Mouse (Mus musculus) forebrain, embryonic 13.5 days (tissue): ENCODE data around the gene Miip. TPM values are rescaled to one million over a fixed set of nuclear protein-coding genes. Genes with fewer than 3 reads are reported as not detected.
"Not testable (repeated sequence)": the region's sequence is repeated elsewhere in the genome, so short reads cannot be mapped to it uniquely, and the experiment has no call there.

Experiments
- ATAC-seq: fragments of 200-750 bp; cut with Nextera tagmentation; 2 replicates; pipeline ENCODE4 v1.8.0; 2017
- H3K27ac ChIP-seq: fragments of 300-500 bp; sonication (generic); 2 replicates; pipeline ENCODE4 v1.5.1; 2015; ENCODE audit warnings: inconsistent platforms, mild to moderate bottlenecking, moderate library complexity
- H3K27me3 ChIP-seq: fragments of 300-500 bp; sonication (generic); 2 replicates; pipeline ENCODE4 v1.6.1; 2015; ENCODE audit warnings: mild to moderate bottlenecking, inconsistent platforms
- H3K36me3 ChIP-seq: fragments of 300-500 bp; sonication (generic); 2 replicates; pipeline ENCODE4 v1.6.1; 2015; ENCODE audit warnings: mild to moderate bottlenecking, inconsistent platforms; ENCODE audit not compliant: poor library complexity, severe bottlenecking
- H3K4me1 ChIP-seq: fragments of 300-500 bp; sonication (generic); 2 replicates; pipeline ENCODE4 v1.6.1; 2015; ENCODE audit warnings: inconsistent platforms
- H3K4me2 ChIP-seq: fragments of 300-500 bp; sonication (generic); 2 replicates; pipeline ENCODE4 v1.6.1; 2015; ENCODE audit warnings: inconsistent platforms, mild to moderate bottlenecking, moderate library complexity
- H3K4me3 ChIP-seq: fragments of 300-500 bp; sonication (generic); 2 replicates; pipeline ENCODE4 v1.5.1; 2015; ENCODE audit warnings: mild to moderate bottlenecking, inconsistent platforms
- H3K9ac ChIP-seq: fragments of 300-500 bp; sonication (generic); 2 replicates; pipeline ENCODE4 v1.6.1; 2015; ENCODE audit warnings: mild to moderate bottlenecking, inconsistent platforms
- H3K9me3 ChIP-seq: fragments of 300-500 bp; sonication (generic); replicated peaks from 2 replicates; pipeline ENCODE4 v1.6.1; 2016; ENCODE audit warnings: inconsistent platforms
- WGBS: fragments of 180-500 bp; shearing (Covaris S2); methylation state at CpG from one replicate; pipeline ENCODE4 v1.1.7; 2015; 5-methylcytosine and 5-hydroxymethylcytosine counted together
- polyA plus RNA-seq: library from polyadenylated mRNA; unstranded; fragments of >200 nt; fragmentation: Nextera tagmentation; extraction: Ambion mirVana; gene quantifications from 2 replicates; pipeline ENCODE4 v1.2.1, GENCODE M21; 2015

Miip gene
- polyA plus RNA-seq, 1 experiment from 2014 or later: 60.4 TPM

DNA sequence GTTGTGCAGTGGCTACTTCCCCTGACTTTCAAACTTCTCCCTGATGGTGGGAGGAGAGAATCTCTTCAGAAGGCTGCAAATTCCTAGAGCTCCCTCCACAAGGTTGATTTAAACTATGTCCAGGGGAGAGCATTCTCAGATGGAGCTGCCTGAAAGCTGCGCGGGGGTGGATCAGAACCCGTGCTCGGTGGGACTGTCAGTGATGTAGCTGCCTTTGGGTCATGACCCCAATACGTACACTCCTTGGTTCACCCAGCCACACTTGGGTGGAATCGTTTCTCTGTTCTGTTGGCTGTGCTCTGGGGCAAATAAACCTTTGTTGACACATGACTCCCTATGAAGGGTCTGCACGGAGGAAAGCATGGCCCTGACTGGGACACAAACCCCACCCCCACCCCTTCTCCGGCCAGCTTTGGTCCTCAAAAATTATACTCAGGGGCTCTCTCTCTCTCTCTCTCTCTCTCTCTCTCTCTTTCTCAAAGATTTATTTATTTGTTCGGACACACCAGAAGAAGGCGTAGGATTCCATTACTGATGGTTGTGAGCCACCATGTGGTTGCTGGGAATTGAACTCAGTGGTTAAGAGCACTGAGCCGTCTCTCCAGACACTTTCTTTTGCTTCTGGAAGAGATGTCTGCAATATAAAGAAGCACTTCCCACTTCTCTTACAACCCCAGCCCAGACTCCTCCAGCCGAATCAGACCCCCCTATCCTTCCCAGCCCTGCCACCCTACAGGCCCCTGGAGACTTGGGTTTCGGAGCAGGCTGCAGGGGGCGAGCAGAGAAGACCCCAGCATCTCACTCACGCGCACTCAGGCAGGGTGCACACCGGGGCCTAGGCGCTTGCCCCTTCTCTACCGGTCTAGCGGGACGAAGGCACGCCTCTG is 810 bp downstream of the Miip start:
- Histone ChIP-seq H3K9me3 (no peaks in the 10 kb centered on the region), H3K4me3 (peak overlapping the region; percentile 86), H3K4me1 (peaks cover 26% of the 10 kb centered on the region), H3K9ac (peak overlapping the region; percentile 87), H3K27me3 (no peaks in the 10 kb centered on the region), H3K4me2 (peak overlapping the region; percentile 91), H3K27ac (peak overlapping the region; percentile 80), H3K36me3 (peaks cover 52% of the 10 kb centered on the region)
- WGBS: 9% methylated on average over 22 of the region's 22 CpGs
- ATAC-seq: peak; percentile 3

GRCm38 (mm10) chr4:147866793-147867192 is 1.8 kb downstream of the Miip start:
- not testable (repeated sequence) for H3K27me3 ChIP-seq, H3K4me2 ChIP-seq, H3K9ac ChIP-seq, H3K4me3 ChIP-seq, H3K27ac ChIP-seq, ATAC-seq, H3K9me3 ChIP-seq
- Histone ChIP-seq H3K4me1 (peaks cover 26% of the 10 kb centered on the region), H3K36me3 (peaks cover 52% of the 10 kb centered on the region)
- WGBS: 62% methylated on average over 3 of the region's 3 CpGs

DNA sequence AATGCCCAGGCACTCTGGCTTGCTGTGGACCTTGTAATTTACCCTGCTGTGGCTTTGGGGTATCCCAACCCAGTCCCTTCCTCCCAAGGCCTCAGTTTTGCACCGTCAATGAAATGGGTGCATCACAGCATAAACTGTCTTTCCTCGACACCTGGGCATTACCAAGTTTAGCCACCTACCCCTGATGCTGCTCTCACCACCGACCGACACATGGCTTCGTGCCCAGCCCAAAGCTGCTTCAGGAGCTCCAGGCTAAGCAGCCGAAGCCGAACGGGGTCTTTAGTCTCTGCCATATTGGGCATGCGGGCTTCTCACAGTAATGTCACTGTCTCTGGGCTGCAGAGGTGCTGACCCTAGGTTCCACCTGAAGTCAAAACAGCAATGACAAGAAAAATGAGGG is 2.6 kb downstream of the Miip start:
- Histone ChIP-seq H3K4me2 (no peak overlapping the region), H3K9ac (no peak overlapping the region), H3K36me3 (peaks cover 54% of the 10 kb centered on the region), H3K27ac (no peak overlapping the region), H3K9me3 (no peaks in the 10 kb centered on the region), H3K27me3 (no peaks in the 10 kb centered on the region), H3K4me1 (peaks cover 26% of the 10 kb centered on the region), H3K4me3 (no peak overlapping the region)
- no peak for ATAC-seq
- WGBS: 95% methylated on average over 9 of the region's 9 CpGs

- ATAC-seq: no peak
- H3K27me3 ChIP-seq: no peaks in the 10 kb centered on the region
- H3K9ac ChIP-seq: no peak overlapping the region
- H3K4me1 ChIP-seq: peaks cover 26% of the 10 kb centered on the region
- H3K4me3 ChIP-seq: no peak overlapping the region
- H3K27ac ChIP-seq: no peak overlapping the region
- H3K36me3 ChIP-seq: peaks cover 56% of the 10 kb centered on the region
- H3K9me3 ChIP-seq: no peaks in the 10 kb centered on the region
- WGBS: 94% methylated on average over 6 of the region's 6 CpGs
- H3K4me2 ChIP-seq: no peak overlapping the region
These were observed 3.0 kb downstream of the Miip start for GRCm38 (mm10) chr4:147865651-147866050.

GRCm38 (mm10) chr4:147862051-147862450 is 6.6 kb downstream of the Miip start:
- Histone ChIP-seq H3K4me2 (no peak overlapping the region), H3K27ac (no peak overlapping the region), H3K4me3 (no peak overlapping the region), H3K9ac (no peak overlapping the region), H3K9me3 (no peaks in the 10 kb centered on the region), H3K27me3 (no peaks in the 10 kb centered on the region), H3K36me3 (peaks cover 63% of the 10 kb centered on the region), H3K4me1 (peaks cover 2% of the 10 kb centered on the region)
- WGBS: 92% methylated on average over 3 of the region's 3 CpGs
- no peak for ATAC-seq

DNA sequence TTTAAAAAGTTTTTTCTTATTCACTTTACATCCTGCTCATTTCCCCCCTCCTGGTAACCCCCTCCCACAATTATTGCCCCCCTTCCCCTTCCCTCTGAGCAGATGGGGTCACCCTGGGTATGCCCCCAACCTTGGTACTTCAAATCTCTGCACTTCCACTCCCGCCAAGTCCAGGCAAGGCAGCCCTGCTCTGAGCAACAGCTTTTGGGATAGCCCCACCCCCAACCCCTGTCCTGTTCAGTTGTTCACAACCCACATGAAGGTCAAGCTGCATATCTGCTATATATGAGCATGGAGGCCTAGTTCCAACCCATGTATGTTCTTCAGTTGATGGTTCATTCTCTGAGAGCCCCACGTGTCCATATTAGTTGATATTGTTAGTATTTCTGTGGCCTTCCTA is 17.8 kb downstream of the Miip start:
- peaks cover 12% of the 10 kb centered on the region for H3K4me1 ChIP-seq
- peaks cover 8% of the 10 kb centered on the region for H3K36me3 ChIP-seq
- 76% methylated on average over 2 of the region's 2 CpGs for WGBS
- no peak overlapping the region for H3K27ac ChIP-seq
- H3K9me3 ChIP-seq: no peaks in the 10 kb centered on the region
- H3K4me3 ChIP-seq: no peak overlapping the region
- ATAC-seq: no peak
- no peaks in the 10 kb centered on the region for H3K27me3 ChIP-seq
- no peak overlapping the region for H3K4me2 ChIP-seq
- H3K9ac ChIP-seq: no peak overlapping the region

DNA sequence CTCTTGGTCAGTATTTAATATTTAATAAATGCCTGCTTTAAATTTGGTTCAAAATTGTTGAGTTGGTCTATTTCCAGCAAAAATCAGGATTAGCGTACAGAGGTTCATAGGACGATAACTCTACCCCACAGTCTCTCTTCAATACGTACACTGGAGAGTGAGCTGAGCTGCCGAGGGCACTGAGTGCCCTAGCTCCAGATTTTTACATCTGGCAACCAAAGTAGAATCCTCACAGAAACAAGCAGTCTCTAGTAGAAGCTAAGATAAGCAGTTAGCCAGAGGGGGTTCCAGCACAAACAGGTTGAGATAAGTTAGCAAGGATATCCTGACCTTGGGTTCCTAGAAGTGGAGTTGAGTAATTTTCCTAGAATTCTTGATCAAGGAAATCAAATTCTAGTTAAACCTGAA is 20.0 kb downstream of the Miip start:
- peaks cover 12% of the 10 kb centered on the region for H3K4me1 ChIP-seq
- peaks cover 29% of the 10 kb centered on the region for H3K36me3 ChIP-seq
- peak overlapping the region; percentile 81 for H3K4me3 ChIP-seq
- peak; percentile 73 for ATAC-seq
- H3K9ac ChIP-seq: peak overlapping the region; percentile 69
- peaks cover 8% of the 10 kb centered on the region; the same call in 1 of the 2 replicates for H3K9me3 ChIP-seq
- 2% methylated on average over 4 of the region's 4 CpGs for WGBS
- peak overlapping the region; percentile 65 for H3K4me2 ChIP-seq
- no peak overlapping the region for H3K27ac ChIP-seq
- no peaks in the 10 kb centered on the region for H3K27me3 ChIP-seq

DNA sequence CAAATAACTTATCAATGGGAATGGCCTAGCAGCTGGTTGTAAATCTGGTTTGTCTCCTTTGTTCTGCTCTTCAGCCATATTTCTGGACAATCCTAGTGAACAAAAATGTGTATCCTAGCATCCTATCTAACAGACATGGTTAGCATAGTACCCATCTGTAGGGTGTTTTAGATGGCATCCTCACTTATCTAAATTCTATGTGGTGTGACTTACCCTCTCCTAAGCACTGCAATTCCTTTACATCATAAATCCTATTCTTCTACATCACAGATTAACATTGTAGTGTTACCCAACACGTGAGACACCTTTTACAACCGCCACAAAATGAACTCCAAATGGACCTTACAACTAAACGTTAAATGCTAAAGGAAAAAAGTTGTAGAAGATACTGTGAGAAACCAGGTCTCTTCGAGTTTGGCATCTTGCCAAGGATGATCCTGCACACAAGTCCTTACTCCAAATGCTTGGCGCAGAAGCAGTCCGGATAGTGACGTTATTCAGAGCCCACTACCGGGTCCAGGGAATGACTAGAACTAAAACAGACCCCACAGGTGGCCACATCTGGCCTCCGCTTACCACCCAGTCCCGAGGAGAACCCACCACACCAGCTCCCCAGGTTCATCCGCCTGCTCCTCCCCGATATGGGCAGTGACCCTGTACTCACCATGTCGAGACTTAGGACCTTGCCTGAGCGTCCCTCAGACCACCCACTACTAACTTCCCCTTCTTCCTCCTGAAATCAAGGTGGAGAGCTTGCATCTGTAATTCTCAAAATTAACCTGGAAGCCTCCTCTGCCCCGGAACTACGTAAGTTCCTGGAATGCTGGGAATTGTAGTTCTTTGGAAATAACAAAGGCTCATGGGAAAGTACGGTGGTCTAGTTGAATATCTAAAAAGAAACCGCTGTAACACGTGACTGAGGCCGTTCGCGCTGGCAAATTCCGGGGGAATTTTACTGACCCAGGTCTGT is 20.7 kb downstream of the Miip start, which contains the start of gene Zfp933:
Gene Zfp933 (minus strand): TSS at position 753 of the 970 bp plus-strand sequence.
- peak within 1 kb of the TSS; percentile 65 for H3K4me2 ChIP-seq

GRCm38 (mm10) chr4:147842871-147843270 is 25.7 kb downstream of the Miip start:
- Histone ChIP-seq H3K4me3 (no peak overlapping the region), H3K27me3 (no peaks in the 10 kb centered on the region), H3K27ac (no peak overlapping the region), H3K36me3 (peaks cover 59% of the 10 kb centered on the region), H3K9ac (no peak overlapping the region), H3K9me3 (peaks cover 30% of the 10 kb centered on the region), H3K4me2 (no peak overlapping the region), H3K4me1 (peaks cover 6% of the 10 kb centered on the region)
- WGBS: 98% methylated on average over 3 of the region's 3 CpGs
- no peak for ATAC-seq

More for the DNA sequence above, 20.7 kb downstream of the Miip start, which contains the start of gene Zfp933:
- Histone ChIP-seq H3K9me3 (peaks cover 15% of the 10 kb centered on the region), H3K27ac (no peak within 1 kb of the TSS), H3K36me3 (peaks cover 36% of the 10 kb centered on the region), H3K4me1 (peaks cover 12% of the 10 kb centered on the region), H3K4me3 (peak within 1 kb of the TSS; percentile 81), H3K27me3 (no peaks in the 10 kb centered on the region), H3K9ac (peak within 1 kb of the TSS; percentile 73)
- WGBS: 4% methylated on average over 23 of the region's 23 CpGs
- peak; percentile 93 for ATAC-seq

DNA sequence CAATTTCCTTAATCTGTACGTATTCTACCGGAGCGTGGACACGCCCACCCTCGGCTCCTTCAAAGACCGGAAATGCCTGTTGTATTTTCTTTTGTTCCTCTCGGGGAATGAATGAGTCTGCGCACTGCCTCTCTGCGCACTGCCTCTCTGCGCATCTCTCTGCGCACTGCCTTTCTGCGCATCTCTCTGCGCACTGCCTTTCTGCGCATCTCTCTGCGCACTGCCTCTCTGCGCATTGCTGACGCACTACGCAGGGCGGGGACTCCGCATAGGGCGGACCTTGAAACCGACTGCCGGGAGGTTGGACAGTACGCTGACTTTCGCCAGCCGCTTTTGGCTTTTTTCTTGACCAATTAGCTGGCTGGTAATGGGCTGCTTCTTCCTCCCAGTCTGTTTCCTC is 29.3 kb downstream of the Miip start:
- WGBS: 99% methylated on average over 11 of the region's 26 CpGs

GRCm38 (mm10) chr4:147824389-147824788 is 44.2 kb downstream of the Miip start:
- WGBS: 95% methylated on average over 4 of the region's 4 CpGs
- Histone ChIP-seq H3K9ac (no peak overlapping the region), H3K36me3 (peaks cover 73% of the 10 kb centered on the region), H3K4me3 (no peak overlapping the region), H3K4me2 (no peak overlapping the region), H3K27me3 (no peaks in the 10 kb centered on the region), H3K9me3 (peaks cover 74% of the 10 kb centered on the region), H3K27ac (no peak overlapping the region), H3K4me1 (no peaks in the 10 kb centered on the region)
- no peak for ATAC-seq

More for the DNA sequence above, 29.3 kb downstream of the Miip start:
- peaks cover 30% of the 10 kb centered on the region for H3K9me3 ChIP-seq
- ATAC-seq, H3K4me3 ChIP-seq, H3K4me1 ChIP-seq, H3K27ac ChIP-seq, H3K9ac ChIP-seq, H3K27me3 ChIP-seq, H3K4me2 ChIP-seq: not testable (repeated sequence)
- H3K36me3 ChIP-seq: peaks cover 37% of the 10 kb centered on the region

DNA sequence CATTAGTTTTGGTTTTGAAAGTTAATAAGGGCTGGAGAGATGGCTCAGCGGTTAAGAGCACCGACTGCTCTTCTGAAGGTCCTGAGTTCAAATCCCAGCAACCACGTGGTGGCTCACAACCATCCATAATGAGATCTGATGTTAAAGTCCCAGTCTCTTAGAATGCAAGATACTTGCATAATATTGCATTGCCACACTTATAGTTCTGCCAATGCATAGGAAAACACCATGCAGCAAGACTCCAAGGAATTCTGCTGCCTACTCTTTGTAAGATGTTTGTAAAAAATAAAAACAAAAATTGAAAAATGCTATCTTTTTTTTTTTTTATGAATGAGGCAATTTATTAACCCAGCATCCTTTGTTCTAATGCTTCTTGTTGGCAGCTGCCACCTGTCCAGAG is 47.2 kb downstream of the Miip start:
- Histone ChIP-seq H3K36me3 (peaks cover 43% of the 10 kb centered on the region), H3K9me3 (peaks cover 71% of the 10 kb centered on the region)
- H3K4me3 ChIP-seq, H3K9ac ChIP-seq, H3K4me1 ChIP-seq, H3K27ac ChIP-seq, ATAC-seq, H3K4me2 ChIP-seq, H3K27me3 ChIP-seq: not testable (repeated sequence)
- 87% methylated on average over 3 of the region's 3 CpGs for WGBS
